Mouse (Mus musculus): ENCODE results near the gene Pds5b.

DNA sequence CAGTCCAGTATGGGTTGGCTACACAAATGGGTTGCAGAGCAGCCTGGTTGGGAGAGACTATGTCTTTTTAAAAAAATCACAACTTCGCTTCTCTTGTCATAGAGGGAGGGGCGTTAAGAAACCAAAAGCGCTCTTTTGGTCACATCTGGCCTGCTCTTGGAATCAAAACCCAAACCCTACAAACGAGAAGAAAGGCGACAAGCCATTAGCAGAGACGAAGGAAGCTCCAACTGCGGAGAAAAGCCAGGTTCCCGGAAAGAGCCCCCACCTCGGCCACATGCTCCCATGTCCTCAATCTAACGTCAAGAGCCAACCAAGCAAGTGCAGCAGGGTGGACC, 8.8 kb upstream of the Pds5b start:
- TF ChIP-seq CTCF (IDR thresholded peaks at IDR 0.05; ENCODE audit: low read depth, low read length), result no peak
- TF ChIP-seq POLR2A (IDR thresholded peaks at IDR 0.05; ENCODE audit: insufficient read depth, low read length), result no peak

Data from ES-Bruce4 (cell line).